Mouse (Mus musculus): Measurements from ENCODE around the gene Shmt2. TPM values are rescaled to one million over a fixed set of nuclear protein-coding genes. Genes with fewer than 3 reads are reported as not detected.

Gene Shmt2
- total RNA-seq, 1 experiment, result 169 TPM

- no peak for TF ChIP-seq ZC3H11A (IDR thresholded peaks at IDR 0.05; ENCODE audit: borderline replicate concordance, low read depth, low read length)
- no peak for TF ChIP-seq CHD2 (IDR thresholded peaks at IDR 0.05; ENCODE audit: low read depth, low read length)
- TF ChIP-seq ZNF384 (IDR thresholded peaks at IDR 0.05; ENCODE audit: low read depth, low read length), result no peak
- no peak for TF ChIP-seq HCFC1 (IDR thresholded peaks at IDR 0.05; ENCODE audit: borderline replicate concordance, insufficient read depth, low read length)
- TF ChIP-seq MAFK (IDR thresholded peaks at IDR 0.05; ENCODE audit: insufficient read depth, low read depth, low read length), result no peak
- Histone ChIP-seq H3K9me3 (ENCODE audit: control insufficient read depth, insufficient read depth, low read depth, low read length) (no peaks in the 10 kb centered on the region), H3K4me1 (ENCODE audit: control insufficient read depth in 2 of 2, insufficient read depth in 2 of 2, low read length in 2 of 2, poor library complexity in 1 of 2) (no peaks in the 10 kb centered on the region), H3K36me3 (ENCODE audit: control insufficient read depth, insufficient read depth, low read length, poor library complexity, severe bottlenecking) (peaks cover 38% of the 10 kb centered on the region), H3K4me3 (ENCODE audit: insufficient read depth in 1 of 2, low read depth in 1 of 2, low read length in 2 of 2, poor library complexity in 1 of 2, severe bottlenecking in 1 of 2) (no peak overlapping the region), H3K9ac (ENCODE audit: insufficient read depth, low read depth, low read length, poor library complexity, severe bottlenecking) (no peak overlapping the region), H3K27ac (ENCODE audit: insufficient read depth, low read depth, low read length, poor library complexity, severe bottlenecking) (no peak overlapping the region)
- no peak for DNase-seq (ENCODE audit: low read depth, low spot score)
- in situ Hi-C loops (cut with MboI; ENCODE audit: low sequenced_read_pairs in 2 of 2, unreplicated experiment in 2 of 2), result no loop called here
These were observed 26.1 kb downstream of the Shmt2 start for GRCm38 (mm10) chr10:127496156-127496555.

DNA sequence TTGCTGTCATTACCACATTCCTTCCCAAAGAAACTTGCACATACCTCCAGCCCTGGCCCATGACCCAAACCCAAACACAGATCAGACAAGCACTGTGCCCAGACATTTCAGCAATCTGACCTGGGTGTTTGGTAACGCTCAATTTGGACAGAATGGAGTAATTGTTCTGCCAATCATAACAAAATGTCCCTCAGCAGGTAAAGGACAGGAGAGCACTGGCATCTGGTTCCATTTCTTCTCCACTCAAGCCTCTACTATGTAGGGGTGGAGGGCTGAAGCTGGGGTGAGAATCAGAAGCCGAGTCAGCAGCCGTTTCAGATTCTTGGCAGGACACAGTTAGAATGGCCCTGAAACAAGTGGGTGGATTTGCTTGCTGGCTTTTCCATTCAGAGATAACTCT lies 30.1 kb downstream of the Shmt2 start:
- DNase-seq (ENCODE audit: low read depth, low spot score), result no peak
- no peak overlapping the region for H3K9ac ChIP-seq (ENCODE audit: insufficient read depth, low read depth, low read length, poor library complexity, severe bottlenecking)
- no peak overlapping the region for H3K27ac ChIP-seq (ENCODE audit: insufficient read depth, low read depth, low read length, poor library complexity, severe bottlenecking)
- H3K36me3 ChIP-seq (ENCODE audit: control insufficient read depth, insufficient read depth, low read length, poor library complexity, severe bottlenecking), result peaks cover 37% of the 10 kb centered on the region
- no peaks in the 10 kb centered on the region for H3K9me3 ChIP-seq (ENCODE audit: control insufficient read depth, insufficient read depth, low read depth, low read length)
- no peaks in the 10 kb centered on the region for H3K4me1 ChIP-seq (ENCODE audit: control insufficient read depth in 2 of 2, insufficient read depth in 2 of 2, low read length in 2 of 2, poor library complexity in 1 of 2)
- no peak for TF ChIP-seq ZNF384 (IDR thresholded peaks at IDR 0.05; ENCODE audit: low read depth, low read length)
- no peak for TF ChIP-seq CHD2 (IDR thresholded peaks at IDR 0.05; ENCODE audit: low read depth, low read length)
- no peak for TF ChIP-seq ZC3H11A (IDR thresholded peaks at IDR 0.05; ENCODE audit: borderline replicate concordance, low read depth, low read length)
- no peak for TF ChIP-seq MAFK (IDR thresholded peaks at IDR 0.05; ENCODE audit: insufficient read depth, low read depth, low read length)
- no peak for TF ChIP-seq HCFC1 (IDR thresholded peaks at IDR 0.05; ENCODE audit: borderline replicate concordance, insufficient read depth, low read length)
- H3K4me3 ChIP-seq (ENCODE audit: insufficient read depth in 1 of 2, low read depth in 1 of 2, low read length in 2 of 2, poor library complexity in 1 of 2, severe bottlenecking in 1 of 2), result no peak overlapping the region
- in situ Hi-C loops (cut with MboI; ENCODE audit: low sequenced_read_pairs in 2 of 2, unreplicated experiment in 2 of 2), result no loop called here

- in situ Hi-C loops (cut with MboI; ENCODE audit: low sequenced_read_pairs in 2 of 2, unreplicated experiment in 2 of 2), result no loop called here
- Histone ChIP-seq H3K36me3 (ENCODE audit: control insufficient read depth, insufficient read depth, low read length, poor library complexity, severe bottlenecking) (peaks cover 33% of the 10 kb centered on the region), H3K4me3 (ENCODE audit: insufficient read depth in 1 of 2, low read depth in 1 of 2, low read length in 2 of 2, poor library complexity in 1 of 2, severe bottlenecking in 1 of 2) (no peak overlapping the region), H3K9me3 (ENCODE audit: control insufficient read depth, insufficient read depth, low read depth, low read length) (no peaks in the 10 kb centered on the region), H3K9ac (ENCODE audit: insufficient read depth, low read depth, low read length, poor library complexity, severe bottlenecking) (peak overlapping the region; percentile 21; the same call in 1 of the 2 replicates), H3K27ac (ENCODE audit: insufficient read depth, low read depth, low read length, poor library complexity, severe bottlenecking) (no peak overlapping the region), H3K4me1 (ENCODE audit: control insufficient read depth in 2 of 2, insufficient read depth in 2 of 2, low read length in 2 of 2, poor library complexity in 1 of 2) (no peaks in the 10 kb centered on the region)
- TF ChIP-seq MAFK (IDR thresholded peaks at IDR 0.05; ENCODE audit: insufficient read depth, low read depth, low read length), result no peak
- no peak for TF ChIP-seq CHD2 (IDR thresholded peaks at IDR 0.05; ENCODE audit: low read depth, low read length)
- TF ChIP-seq ZNF384 (IDR thresholded peaks at IDR 0.05; ENCODE audit: low read depth, low read length), result no peak
- no peak for TF ChIP-seq HCFC1 (IDR thresholded peaks at IDR 0.05; ENCODE audit: borderline replicate concordance, insufficient read depth, low read length)
- TF ChIP-seq ZC3H11A (IDR thresholded peaks at IDR 0.05; ENCODE audit: borderline replicate concordance, low read depth, low read length), result no peak
- DNase-seq (ENCODE audit: low read depth, low spot score), result no peak
These were observed 31.1 kb downstream of the Shmt2 start for GRCm38 (mm10) chr10:127491128-127491512.

DNA sequence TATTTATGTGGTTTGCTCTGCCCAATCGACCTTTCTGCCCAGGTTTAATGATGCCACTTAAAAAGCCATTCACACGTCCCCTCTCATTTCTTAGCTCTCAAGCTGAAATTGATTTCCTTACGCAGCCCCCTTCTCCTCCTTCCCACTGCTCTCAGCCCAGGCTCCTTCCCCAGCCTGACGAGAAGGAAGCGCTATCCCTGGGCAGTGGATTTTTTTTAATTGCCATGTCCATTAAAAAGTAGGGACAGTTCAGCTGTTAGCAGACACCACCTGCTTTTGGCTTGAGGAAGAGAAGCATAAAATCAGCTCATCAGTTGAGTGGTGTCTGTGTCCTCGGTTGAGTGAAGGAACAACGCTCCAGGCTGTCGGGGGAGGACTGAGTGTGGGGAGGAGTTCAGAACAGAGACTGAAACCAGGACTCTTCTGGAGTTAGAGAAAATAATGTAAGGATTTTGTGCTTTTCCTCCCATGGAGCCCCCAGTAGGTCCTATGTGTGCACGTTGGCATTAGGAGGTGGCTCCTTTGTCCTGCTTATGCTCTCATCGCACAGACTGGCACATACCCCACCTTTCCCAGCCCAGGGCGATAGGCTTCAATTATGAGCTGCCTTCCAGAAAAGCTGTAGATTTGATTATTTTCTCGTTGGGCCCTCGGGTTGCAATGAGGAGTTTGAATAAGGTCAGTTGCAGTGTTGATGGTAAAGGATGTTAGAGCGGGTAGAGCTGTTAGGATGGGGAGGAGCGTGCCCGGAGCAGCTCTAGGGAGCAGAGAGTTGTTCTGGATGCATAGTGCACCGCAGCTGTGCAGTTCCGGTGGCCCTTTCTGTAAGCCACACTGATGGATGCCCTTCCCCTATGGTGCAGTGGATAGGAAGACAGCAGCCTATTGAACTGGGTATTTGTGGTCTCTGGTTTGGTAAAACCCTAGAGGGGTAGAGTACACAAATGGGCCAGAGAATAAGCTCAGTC lies 31.8 kb downstream of the Shmt2 start:
- DNase-seq (ENCODE audit: low read depth, low spot score), result no peak
- no peak for TF ChIP-seq HCFC1 (IDR thresholded peaks at IDR 0.05; ENCODE audit: borderline replicate concordance, insufficient read depth, low read length)
- TF ChIP-seq CHD2 (IDR thresholded peaks at IDR 0.05; ENCODE audit: low read depth, low read length), result no peak
- no peak for TF ChIP-seq MAFK (IDR thresholded peaks at IDR 0.05; ENCODE audit: insufficient read depth, low read depth, low read length)
- TF ChIP-seq ZNF384 (IDR thresholded peaks at IDR 0.05; ENCODE audit: low read depth, low read length), result no peak
- no peak for TF ChIP-seq ZC3H11A (IDR thresholded peaks at IDR 0.05; ENCODE audit: borderline replicate concordance, low read depth, low read length)
- Histone ChIP-seq H3K36me3 (ENCODE audit: control insufficient read depth, insufficient read depth, low read length, poor library complexity, severe bottlenecking) (peaks cover 34% of the 10 kb centered on the region), H3K4me3 (ENCODE audit: insufficient read depth in 1 of 2, low read depth in 1 of 2, low read length in 2 of 2, poor library complexity in 1 of 2, severe bottlenecking in 1 of 2) (no peak overlapping the region), H3K9ac (ENCODE audit: insufficient read depth, low read depth, low read length, poor library complexity, severe bottlenecking) (no peak overlapping the region), H3K4me1 (ENCODE audit: control insufficient read depth in 2 of 2, insufficient read depth in 2 of 2, low read length in 2 of 2, poor library complexity in 1 of 2) (no peaks in the 10 kb centered on the region), H3K9me3 (ENCODE audit: control insufficient read depth, insufficient read depth, low read depth, low read length) (no peaks in the 10 kb centered on the region), H3K27ac (ENCODE audit: insufficient read depth, low read depth, low read length, poor library complexity, severe bottlenecking) (no peak overlapping the region)
- in situ Hi-C loops (cut with MboI; ENCODE audit: low sequenced_read_pairs in 2 of 2, unreplicated experiment in 2 of 2), result no loop called here

All from ES-E14 (cell line).